Mouse (Mus musculus): ENCODE data around the gene Agbl4. TPM values are rescaled to one million over a fixed set of nuclear protein-coding genes. Genes with fewer than 3 reads are reported as not detected.

Gene Agbl4
- total and polyA plus RNA-seq, 3 experiments, result not detected

DNA sequence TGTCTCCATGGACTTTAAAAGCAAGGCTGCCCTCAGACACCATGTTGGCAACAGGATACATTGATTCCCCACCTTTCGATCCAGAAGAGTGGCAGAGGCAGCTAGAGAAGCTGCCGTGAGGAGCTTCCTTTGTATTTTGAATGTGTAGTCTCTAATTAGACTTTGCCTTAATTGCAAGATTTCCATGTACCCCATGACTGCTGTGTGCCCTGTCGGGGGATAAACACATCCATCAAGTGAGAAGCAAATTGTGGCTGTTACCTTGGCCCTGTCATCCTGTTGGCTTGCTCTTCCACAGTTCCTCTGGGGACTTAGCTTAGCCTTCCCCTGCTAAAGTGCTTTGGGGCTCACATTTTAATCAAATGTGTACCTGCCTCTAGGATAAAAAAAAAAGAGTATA, 1075.0 kb downstream of the Agbl4 start:
- no peak for DNase-seq (ENCODE audit: extremely low read depth)
- Histone ChIP-seq H3K27me3 (replicated peaks) (peaks cover 1% of the 10 kb centered on the region), H3K4me3 (replicated peaks in 1 of 3; ENCODE audit: low read depth in 2 of 3, low read length in 2 of 3, poor library complexity in 1 of 3) (no peak overlapping the region), H3K27ac (ENCODE audit: insufficient read depth, low read depth) (no peak overlapping the region), H3K9ac (ENCODE audit: insufficient read depth, low read depth) (no peak overlapping the region), H3K36me3 (replicated peaks in 1 of 2; ENCODE audit: control insufficient read depth in 1 of 2, insufficient read depth in 1 of 2, low read length in 1 of 2) (no peaks in the 10 kb centered on the region), H3K9me3 (replicated peaks; ENCODE audit: low read length) (no peaks in the 10 kb centered on the region), H3K79me2 (replicated peaks; ENCODE audit: control insufficient read depth, extremely low read depth, insufficient read depth, poor library complexity, severe bottlenecking) (no peaks in the 10 kb centered on the region), H3K4me2 (ENCODE audit: insufficient read depth, low read depth, poor library complexity, severe bottlenecking) (no peak overlapping the region), H3K4me1 (ENCODE audit: control insufficient read depth in 1 of 2, insufficient read depth in 2 of 2) (peaks cover 10 to 13% of the 10 kb centered on the region in 2 experiments)
- TF ChIP-seq RCOR1 (conservative IDR thresholded peaks at IDR 0.05; ENCODE audit: low read depth, low read length), result no peak
- TF ChIP-seq MYC (IDR thresholded peaks at IDR 0.05; ENCODE audit: low read depth, low read length), result no peak
- no peak for TF ChIP-seq RAD21 (IDR thresholded peaks at IDR 0.05; ENCODE audit: low read depth, low read length)
- TF ChIP-seq EP300 (IDR thresholded peaks at IDR 0.05; ENCODE audit: low read length), result no peak
- TF ChIP-seq CTCF (conservative IDR thresholded peaks at IDR 0.05 in 1 of 2, IDR thresholded peaks at IDR 0.05 in 1 of 2; ENCODE audit: low read depth in 2 of 2, low read length in 2 of 2), result no peak
- TF ChIP-seq ZNF384 (IDR thresholded peaks at IDR 0.05; ENCODE audit: low read depth, low read length), result no peak
- no peak for TF ChIP-seq NRF1 (IDR thresholded peaks at IDR 0.05; ENCODE audit: low read depth, low read length)
- TF ChIP-seq HCFC1 (IDR thresholded peaks at IDR 0.05; ENCODE audit: low read depth, low read length), result no peak
- TF ChIP-seq IRF4 (IDR thresholded peaks at IDR 0.05; ENCODE audit: low read depth, low read length), result no peak
- no peak for TF ChIP-seq ELF1 (IDR thresholded peaks at IDR 0.05; ENCODE audit: low read depth, low read length)
- no peak for TF ChIP-seq ZMIZ1 (IDR thresholded peaks at IDR 0.05; ENCODE audit: low read depth, low read length)
- TF ChIP-seq POLR2A (IDR thresholded peaks at IDR 0.05; ENCODE audit: low read depth, low read length), result no peak
- no peak for TF ChIP-seq POLR2AphosphoS2 (IDR thresholded peaks at IDR 0.05; ENCODE audit: low read depth, low read length)
- dilution Hi-C loops (cut with MboI; ENCODE audit: extremely low pct_ligation_motif_present, extremely low pct_unique_long_range_greater_than_20kb, low sequenced_read_pairs), result no loop called here
- in situ Hi-C loops (cut with MboI; ENCODE audit: low pct_ligation_motif_present, low pct_unique_long_range_greater_than_20kb, low sequenced_read_pairs), result no loop called here

DNA sequence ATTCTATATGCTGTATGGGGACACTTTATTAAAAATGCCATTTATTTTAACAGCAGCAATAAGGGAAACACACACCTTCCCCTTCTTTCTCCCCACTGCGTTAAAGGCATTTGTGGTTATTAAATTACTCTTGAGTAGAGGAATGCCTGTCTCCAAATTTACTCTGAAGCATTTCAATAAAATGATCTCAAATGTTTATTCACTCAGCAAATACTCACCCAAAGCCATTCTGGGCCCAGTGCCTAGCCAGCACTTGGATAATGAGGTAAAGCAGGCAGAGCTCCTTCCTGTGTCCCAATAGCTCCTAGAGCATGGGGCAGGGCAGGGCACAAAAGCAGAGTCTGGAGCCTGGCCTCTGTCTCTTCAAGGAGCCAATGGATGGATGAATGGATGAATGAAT, 1075.6 kb downstream of the Agbl4 start:
- TF ChIP-seq CTCF (conservative IDR thresholded peaks at IDR 0.05 in 1 of 2, IDR thresholded peaks at IDR 0.05 in 1 of 2; ENCODE audit: low read depth in 2 of 2, low read length in 2 of 2) (no peak), MEF2A (IDR thresholded peaks at IDR 0.05; ENCODE audit: borderline replicate concordance, low read depth, low read length) (no peak), IRF4 (IDR thresholded peaks at IDR 0.05; ENCODE audit: low read depth, low read length) (no peak), MXI1 (IDR thresholded peaks at IDR 0.05; ENCODE audit: low read depth, low read length) (no peak), ELF1 (IDR thresholded peaks at IDR 0.05; ENCODE audit: low read depth, low read length) (no peak), TCF12 (IDR thresholded peaks at IDR 0.05; ENCODE audit: low read depth, low read length) (no peak), ZNF384 (IDR thresholded peaks at IDR 0.05; ENCODE audit: low read depth, low read length) (no peak), SMC3 (IDR thresholded peaks at IDR 0.05; ENCODE audit: low read depth, low read length) (no peak), NELFE (IDR thresholded peaks at IDR 0.05; ENCODE audit: low read depth, low read length) (no peak), ZKSCAN1 (IDR thresholded peaks at IDR 0.05; ENCODE audit: borderline replicate concordance, low read depth, low read length) (no peak), POLR2A (IDR thresholded peaks at IDR 0.05; ENCODE audit: low read depth, low read length) (no peak), USF1 (IDR thresholded peaks at IDR 0.05; ENCODE audit: low read depth, low read length) (no peak), EP300 (IDR thresholded peaks at IDR 0.05; ENCODE audit: low read length) (no peak), HCFC1 (IDR thresholded peaks at IDR 0.05; ENCODE audit: low read depth, low read length) (no peak), RCOR1 (conservative IDR thresholded peaks at IDR 0.05; ENCODE audit: low read depth, low read length) (no peak), PAX5 (IDR thresholded peaks at IDR 0.05; ENCODE audit: low read length) (no peak), MAX (IDR thresholded peaks at IDR 0.05; ENCODE audit: low read length) (no peak), UBTF (IDR thresholded peaks at IDR 0.05; ENCODE audit: low read depth, low read length) (no peak), E2F4 (IDR thresholded peaks at IDR 0.05; ENCODE audit: insufficient replicate concordance, low read depth, low read length) (no peak), CHD1 (IDR thresholded peaks at IDR 0.05; ENCODE audit: low read depth, low read length) (no peak)
- Histone ChIP-seq H3K27me3 (replicated peaks) (peaks cover 1% of the 10 kb centered on the region), H3K9me3 (replicated peaks; ENCODE audit: low read length) (no peaks in the 10 kb centered on the region), H3K27ac (ENCODE audit: insufficient read depth, low read depth) (no peak overlapping the region), H3K4me1 (ENCODE audit: control insufficient read depth in 1 of 2, insufficient read depth in 2 of 2) (peaks cover 13 to 15% of the 10 kb centered on the region in 2 experiments), H3K4me3 (replicated peaks in 1 of 3; ENCODE audit: low read depth in 2 of 3, low read length in 2 of 3, poor library complexity in 1 of 3) (no peak overlapping the region), H3K9ac (ENCODE audit: insufficient read depth, low read depth) (no peak overlapping the region), H3K36me3 (replicated peaks in 1 of 2; ENCODE audit: control insufficient read depth in 1 of 2, insufficient read depth in 1 of 2, low read length in 1 of 2) (no peaks in the 10 kb centered on the region), H3K79me2 (replicated peaks; ENCODE audit: control insufficient read depth, extremely low read depth, insufficient read depth, poor library complexity, severe bottlenecking) (no peaks in the 10 kb centered on the region), H3K4me2 (ENCODE audit: insufficient read depth, low read depth, poor library complexity, severe bottlenecking) (no peak overlapping the region)
- DNase-seq (ENCODE audit: extremely low read depth), result no peak
- in situ Hi-C loops (cut with MboI; ENCODE audit: low pct_ligation_motif_present, low pct_unique_long_range_greater_than_20kb, low sequenced_read_pairs) (no loop called here), dilution Hi-C loops (cut with MboI; ENCODE audit: extremely low pct_ligation_motif_present, extremely low pct_unique_long_range_greater_than_20kb, low sequenced_read_pairs) (no loop called here)
